Mouse (Mus musculus): ENCODE data around the gene Dnmt1. TPM values are rescaled to one million over a fixed set of nuclear protein-coding genes. Genes with fewer than 3 reads are reported as not detected.

The Dnmt1 gene
- total and polyA plus RNA-seq, 3 experiments, result 9.1 to 11.6 (median 11.1) TPM

DNA sequence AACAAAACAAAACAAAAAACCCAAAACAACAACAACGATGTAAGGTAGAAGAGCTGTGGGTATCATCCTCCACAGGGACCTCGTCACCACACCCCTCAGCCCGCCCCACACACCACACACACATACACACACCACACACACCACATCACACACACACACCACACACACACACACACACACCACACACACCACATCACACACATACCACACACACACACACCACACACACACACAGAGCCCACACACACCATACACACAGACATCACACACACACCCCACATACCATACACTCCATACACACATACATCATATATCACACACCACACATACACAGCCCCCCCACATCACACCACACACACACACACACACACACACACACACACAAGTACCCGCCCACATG, 31.9 kb upstream of the Dnmt1 start:
- WGBS, result 93% methylated on average over 4 of the region's 4 CpGs
- Histone ChIP-seq H3K9ac (ENCODE audit: low read depth, low read length) (no peak overlapping the region), H3K36me3 (ENCODE audit: control insufficient read depth, insufficient read depth, low read length) (no peaks in the 10 kb centered on the region), H3K27ac (no peak overlapping the region), H3K27me3 (ENCODE audit: control insufficient read depth, insufficient read depth, low read length) (no peaks in the 10 kb centered on the region), H3K79me2 (replicated peaks; ENCODE audit: control insufficient read depth, insufficient read depth, low read length) (no peaks in the 10 kb centered on the region), H3K4me3 (no peak overlapping the region), H3K4me1 (ENCODE audit: control insufficient read depth, insufficient read depth, low read length) (no peaks in the 10 kb centered on the region)
- intact Hi-C loops (cut with DNase I), result no loop called here
- TF ChIP-seq EP300 (IDR thresholded peaks at IDR 0.05; ENCODE audit: insufficient read depth, low read depth, low read length), result no peak
- TF ChIP-seq CTCF (IDR thresholded peaks at IDR 0.05), result no peak
- TF ChIP-seq POLR2A (IDR thresholded peaks at IDR 0.05; ENCODE audit: insufficient read depth, low read depth, low read length), result no peak
- DNase-seq, result no peak

DNA sequence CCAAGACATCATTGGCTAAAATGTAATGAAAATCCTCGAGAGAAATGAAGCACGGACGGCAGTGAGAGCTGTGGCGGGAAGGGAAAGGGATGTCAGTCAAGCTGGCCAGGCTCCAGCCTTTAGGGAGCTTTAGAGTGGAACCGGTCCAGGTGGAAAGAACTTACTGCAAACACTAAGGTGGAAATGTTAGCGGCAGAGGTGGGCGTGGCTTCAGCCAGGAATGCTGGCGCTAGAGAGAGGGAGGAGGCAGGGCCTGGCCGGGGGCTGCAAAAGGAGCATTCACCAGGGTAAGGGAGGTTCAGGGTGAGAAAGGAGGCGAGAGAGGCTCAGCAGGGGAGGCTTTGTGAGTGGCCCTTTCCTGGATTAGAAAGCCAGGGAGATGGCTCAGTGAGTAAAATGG, 31.2 kb upstream of the Dnmt1 start:
- no peak for DNase-seq
- intact Hi-C loops (cut with DNase I), result no loop called here

DNA sequence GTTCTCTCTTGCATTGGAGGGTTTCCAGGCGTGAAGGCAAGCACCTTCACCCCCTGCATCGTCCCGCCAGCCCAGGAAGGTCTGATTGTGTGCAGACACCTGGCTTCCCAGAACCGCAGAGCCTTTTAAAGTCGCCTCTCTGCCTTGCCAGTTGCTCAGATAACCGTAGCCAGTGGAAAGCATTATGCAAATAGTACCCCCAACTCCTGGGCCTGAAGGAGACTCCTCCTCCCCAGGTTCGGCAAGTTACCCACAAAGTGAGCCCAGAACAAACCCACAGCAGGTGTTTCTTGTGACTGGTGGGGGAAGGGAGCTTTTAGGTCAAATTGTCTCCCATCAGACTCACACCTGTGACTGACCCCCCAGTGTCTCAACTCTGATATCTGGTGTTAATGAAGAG, 28.3 kb upstream of the Dnmt1 start:
- Histone ChIP-seq H3K27me3 (ENCODE audit: control insufficient read depth, insufficient read depth, low read length) (no peaks in the 10 kb centered on the region), H3K79me2 (replicated peaks; ENCODE audit: control insufficient read depth, insufficient read depth, low read length) (no peaks in the 10 kb centered on the region), H3K4me3 (no peak overlapping the region), H3K4me1 (ENCODE audit: control insufficient read depth, insufficient read depth, low read length) (no peaks in the 10 kb centered on the region; the same call in 1 of the 2 replicates), H3K36me3 (ENCODE audit: control insufficient read depth, insufficient read depth, low read length) (no peaks in the 10 kb centered on the region), H3K9ac (ENCODE audit: low read depth, low read length) (no peak overlapping the region), H3K27ac (no peak overlapping the region)
- WGBS, result 47% methylated on average over 7 of the region's 7 CpGs
- intact Hi-C loops (cut with DNase I), result no loop called here
- DNase-seq, result no peak
- TF ChIP-seq CTCF (IDR thresholded peaks at IDR 0.05) (no peak), EP300 (IDR thresholded peaks at IDR 0.05; ENCODE audit: insufficient read depth, low read depth, low read length) (no peak), POLR2A (IDR thresholded peaks at IDR 0.05; ENCODE audit: insufficient read depth, low read depth, low read length) (no peak)

More for the DNA sequence above, 31.2 kb upstream of the Dnmt1 start:
- no peak overlapping the region for H3K27ac ChIP-seq
- H3K4me3 ChIP-seq, result no peak overlapping the region
- no peak overlapping the region for H3K9ac ChIP-seq (ENCODE audit: low read depth, low read length)
- no peaks in the 10 kb centered on the region for H3K27me3 ChIP-seq (ENCODE audit: control insufficient read depth, insufficient read depth, low read length)
- no peaks in the 10 kb centered on the region for H3K79me2 ChIP-seq (replicated peaks; ENCODE audit: control insufficient read depth, insufficient read depth, low read length)
- no peak for TF ChIP-seq EP300 (IDR thresholded peaks at IDR 0.05; ENCODE audit: insufficient read depth, low read depth, low read length)
- TF ChIP-seq CTCF (IDR thresholded peaks at IDR 0.05), result no peak
- TF ChIP-seq POLR2A (IDR thresholded peaks at IDR 0.05; ENCODE audit: insufficient read depth, low read depth, low read length), result no peak
- no peaks in the 10 kb centered on the region for H3K4me1 ChIP-seq (ENCODE audit: control insufficient read depth, insufficient read depth, low read length)
- H3K36me3 ChIP-seq (ENCODE audit: control insufficient read depth, insufficient read depth, low read length), result no peaks in the 10 kb centered on the region
- WGBS, result 10% methylated on average over 10 of the region's 10 CpGs

DNA sequence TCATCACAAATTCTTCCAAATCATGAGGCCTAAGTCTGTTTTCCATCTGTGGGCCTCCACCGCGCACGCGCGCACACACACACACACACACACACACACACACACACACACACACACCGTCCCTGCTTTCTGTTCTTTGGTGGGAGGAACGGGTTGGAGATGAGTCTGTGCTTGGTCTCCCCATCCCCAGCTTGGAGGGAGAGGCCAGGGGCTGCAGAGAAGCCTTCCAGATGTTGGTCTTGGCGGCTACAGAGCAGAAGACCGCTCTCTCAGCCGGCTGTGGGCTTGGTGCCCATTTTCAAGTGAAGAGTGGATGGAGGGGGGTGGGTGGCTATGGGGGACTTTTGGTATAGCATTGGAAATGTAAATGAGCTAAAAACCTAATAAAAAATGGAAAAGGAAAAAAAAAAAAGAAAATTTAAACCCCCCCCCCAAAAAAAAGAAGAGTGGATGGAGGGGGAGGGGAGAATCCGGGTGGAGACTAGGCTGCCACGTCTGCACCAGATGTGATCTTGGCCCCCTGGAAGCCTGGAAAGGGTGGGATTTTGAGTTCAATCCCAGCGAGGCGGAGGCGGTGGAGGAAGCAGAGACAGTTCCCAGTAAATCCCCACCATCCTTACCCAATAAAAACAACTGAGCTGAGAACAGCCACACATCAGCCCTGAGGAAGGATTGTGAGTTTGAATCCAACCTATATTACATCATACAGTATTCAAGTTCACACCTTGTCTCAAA, 27.4 kb upstream of the Dnmt1 start:
- Histone ChIP-seq H3K79me2 (replicated peaks; ENCODE audit: control insufficient read depth, insufficient read depth, low read length) (no peaks in the 10 kb centered on the region), H3K36me3 (ENCODE audit: control insufficient read depth, insufficient read depth, low read length) (no peaks in the 10 kb centered on the region), H3K4me3 (no peak overlapping the region), H3K27ac (no peak overlapping the region), H3K27me3 (ENCODE audit: control insufficient read depth, insufficient read depth, low read length) (no peaks in the 10 kb centered on the region), H3K9ac (ENCODE audit: low read depth, low read length) (no peak overlapping the region), H3K4me1 (ENCODE audit: control insufficient read depth, insufficient read depth, low read length) (no peaks in the 10 kb centered on the region; the same call in 1 of the 2 replicates)
- DNase-seq, result peak; percentile 54 to 62
- intact Hi-C loops (cut with DNase I), result no loop called here
- TF ChIP-seq POLR2A (IDR thresholded peaks at IDR 0.05; ENCODE audit: insufficient read depth, low read depth, low read length), result no peak
- no peak for TF ChIP-seq EP300 (IDR thresholded peaks at IDR 0.05; ENCODE audit: insufficient read depth, low read depth, low read length)
- no peak for TF ChIP-seq CTCF (IDR thresholded peaks at IDR 0.05)
- 50% methylated on average over 15 of the region's 15 CpGs for WGBS

DNA sequence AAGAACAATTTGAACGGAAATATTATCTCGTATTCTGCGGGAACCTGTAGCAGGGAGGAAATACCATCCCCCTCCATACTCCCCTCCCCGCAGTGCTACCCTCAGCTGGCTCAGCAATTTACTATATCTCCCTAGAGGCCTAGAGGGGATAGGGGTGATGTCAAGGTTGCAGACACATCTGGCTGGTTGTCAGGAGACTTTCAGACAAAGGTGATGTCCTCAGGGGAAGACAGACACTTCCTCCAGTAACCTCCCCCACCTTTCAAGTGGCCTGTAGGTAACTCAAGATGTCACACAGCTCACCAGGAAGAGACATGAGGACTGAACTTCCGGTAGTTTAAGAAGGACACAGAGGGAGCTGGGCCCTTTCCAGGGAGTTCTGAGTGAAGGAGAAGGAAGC, 23.5 kb upstream of the Dnmt1 start:
- H3K27me3 ChIP-seq (ENCODE audit: control insufficient read depth, insufficient read depth, low read length), result no peaks in the 10 kb centered on the region
- no peak for DNase-seq
- 28% methylated on average over 5 of the region's 5 CpGs for WGBS
- H3K79me2 ChIP-seq (replicated peaks; ENCODE audit: control insufficient read depth, insufficient read depth, low read length), result no peaks in the 10 kb centered on the region
- H3K9ac ChIP-seq (ENCODE audit: low read depth, low read length), result no peak overlapping the region
- H3K36me3 ChIP-seq (ENCODE audit: control insufficient read depth, insufficient read depth, low read length), result no peaks in the 10 kb centered on the region
- H3K27ac ChIP-seq, result no peak overlapping the region
- H3K4me3 ChIP-seq, result no peak overlapping the region
- intact Hi-C loops (cut with DNase I), result no loop called here
- TF ChIP-seq EP300 (IDR thresholded peaks at IDR 0.05; ENCODE audit: insufficient read depth, low read depth, low read length), result no peak
- H3K4me1 ChIP-seq (ENCODE audit: control insufficient read depth, insufficient read depth, low read length), result peaks cover 2% of the 10 kb centered on the region

DNA sequence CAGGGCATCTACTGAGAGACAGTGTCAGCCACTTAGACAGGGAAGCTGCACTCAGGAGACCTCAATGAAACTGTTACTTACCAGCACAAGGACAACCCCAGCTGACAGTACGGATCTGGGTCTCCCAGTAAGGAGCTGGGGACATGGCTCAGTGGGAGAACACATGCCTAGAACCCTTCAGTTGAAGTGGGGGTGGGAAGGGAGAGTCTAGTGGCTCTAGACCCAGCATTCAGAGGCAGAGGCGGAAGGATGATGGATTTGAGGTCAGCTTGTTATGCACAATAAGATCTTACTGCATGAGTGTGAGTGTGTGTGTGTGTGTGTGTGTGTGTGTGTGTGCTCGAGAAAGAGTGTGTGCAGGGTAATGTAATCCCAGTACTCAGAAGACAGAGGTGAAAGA, 22.5 kb upstream of the Dnmt1 start:
- WGBS, result 85% methylated on average over 3 of the region's 3 CpGs
- no peak for DNase-seq
- no peak overlapping the region for H3K4me3 ChIP-seq
- no peaks in the 10 kb centered on the region for H3K79me2 ChIP-seq (replicated peaks; ENCODE audit: control insufficient read depth, insufficient read depth, low read length)
- no peak overlapping the region for H3K9ac ChIP-seq (ENCODE audit: low read depth, low read length)
- intact Hi-C loops (cut with DNase I), result no loop called here
- peaks cover 2% of the 10 kb centered on the region for H3K4me1 ChIP-seq (ENCODE audit: control insufficient read depth, insufficient read depth, low read length)
- no peaks in the 10 kb centered on the region for H3K36me3 ChIP-seq (ENCODE audit: control insufficient read depth, insufficient read depth, low read length)
- TF ChIP-seq POLR2A (IDR thresholded peaks at IDR 0.05; ENCODE audit: insufficient read depth, low read depth, low read length), result no peak
- TF ChIP-seq EP300 (IDR thresholded peaks at IDR 0.05; ENCODE audit: insufficient read depth, low read depth, low read length), result no peak
- no peak overlapping the region for H3K27ac ChIP-seq
- no peaks in the 10 kb centered on the region for H3K27me3 ChIP-seq (ENCODE audit: control insufficient read depth, insufficient read depth, low read length)

Data from heart, adult 2 months (tissue).